Mouse (Mus musculus): ENCODE measurements around the gene Dnah11. TPM values are rescaled to one million over a fixed set of nuclear protein-coding genes. Genes with fewer than 3 reads are reported as not detected.
A peak's percentile ranks its signal among the peaks of the same experiment; 100 is the strongest.

Dnah11 gene
- polyA plus RNA-seq, 1 experiment from 2014 or later: 0.17 TPM

- no peak overlapping the region for H3K4me3 ChIP-seq
- H3K9me3 ChIP-seq: peaks cover 10% of the 10 kb centered on the region; the same call in 1 of the 2 replicates
- H3K27me3 ChIP-seq (replicated peaks; ENCODE audit: low read depth, poor library complexity, severe bottlenecking): no peaks in the 10 kb centered on the region
- H3K36me3 ChIP-seq (replicated peaks): peaks cover 99% of the 10 kb centered on the region
- no peak overlapping the region for H3K27ac ChIP-seq (replicated peaks)
- H3K4me1 ChIP-seq: no peaks in the 10 kb centered on the region
- DNase-seq (ENCODE audit: low spot score): no peak
- WGBS: 90% methylated on average over 5 of the region's 5 CpGs
These were observed 326.6 kb downstream of the Dnah11 start for GRCm38 (mm10) chr12:117872265-117872664.

DNA sequence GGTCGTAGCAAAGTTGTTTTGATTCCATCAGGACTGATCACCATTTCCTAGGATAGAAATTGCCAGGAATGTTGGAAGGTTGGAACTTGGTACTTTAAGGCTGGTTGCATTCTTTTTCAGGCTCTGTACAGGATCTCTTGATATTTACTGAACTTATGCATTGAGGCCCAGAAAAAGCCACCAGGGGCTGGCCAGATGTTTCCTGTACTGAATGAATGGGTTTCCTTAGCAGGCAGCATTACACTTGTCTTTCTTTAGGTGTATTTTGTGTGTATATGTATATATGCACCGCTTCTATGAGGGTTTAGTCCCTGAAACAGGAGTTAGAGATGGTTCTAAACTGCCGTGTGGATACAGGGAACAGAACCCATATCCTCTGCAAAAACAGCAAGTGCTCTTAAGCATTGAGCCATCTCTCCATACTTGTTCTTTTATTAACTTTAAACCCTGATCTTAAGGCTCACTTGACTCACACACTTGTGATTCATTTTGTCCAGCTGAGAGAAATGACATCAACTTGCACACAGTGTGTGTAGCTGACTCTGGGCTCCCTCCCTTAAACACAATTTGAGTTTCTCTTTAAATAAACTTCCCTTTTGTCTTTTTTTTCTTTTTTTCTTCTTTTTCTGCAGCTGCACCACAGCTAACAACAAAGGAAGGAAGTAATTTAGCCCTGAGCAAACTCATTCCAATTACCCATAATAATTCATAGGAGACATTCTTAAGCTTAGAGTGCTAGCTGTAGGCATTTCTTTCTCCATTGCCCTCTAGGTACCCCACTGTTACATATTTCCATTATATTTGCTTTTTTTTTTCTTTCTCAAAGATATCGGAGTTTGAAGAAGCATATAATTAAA is 330.9 kb downstream of the Dnah11 start:
- 90% methylated on average over 4 of the region's 4 CpGs for WGBS
- H3K4me1 ChIP-seq: peaks cover 12% of the 10 kb centered on the region; the same call in 1 of the 2 replicates
- peaks cover 10% of the 10 kb centered on the region; the same call in 1 of the 2 replicates for H3K9me3 ChIP-seq
- H3K4me3 ChIP-seq: no peak overlapping the region
- H3K27me3 ChIP-seq (replicated peaks; ENCODE audit: low read depth, poor library complexity, severe bottlenecking): no peaks in the 10 kb centered on the region
- no peak for DNase-seq (ENCODE audit: low spot score)
- H3K36me3 ChIP-seq (replicated peaks): peaks cover 88% of the 10 kb centered on the region
- no peak overlapping the region for H3K27ac ChIP-seq (replicated peaks)

DNA sequence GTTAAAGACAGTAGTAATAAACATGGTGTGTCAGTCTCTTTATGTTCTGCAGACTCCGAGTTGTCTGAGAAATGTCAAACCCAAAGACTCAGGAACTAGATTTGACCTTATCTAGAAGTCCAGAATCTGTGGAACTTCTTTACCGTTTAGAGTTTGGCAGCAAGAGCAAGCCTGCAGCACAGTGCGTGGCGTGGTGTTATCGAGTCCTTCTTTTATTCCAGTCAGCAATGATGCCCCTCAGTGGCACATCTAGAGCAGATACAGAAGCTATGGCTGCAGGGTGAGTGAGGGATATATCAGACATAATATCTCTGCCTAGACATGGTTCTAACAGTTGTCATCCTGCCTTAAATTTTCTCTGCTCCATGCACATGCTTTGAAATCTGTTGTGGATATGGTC is 336.2 kb downstream of the Dnah11 start:
- Histone ChIP-seq H3K27me3 (replicated peaks; ENCODE audit: low read depth, poor library complexity, severe bottlenecking) (no peaks in the 10 kb centered on the region), H3K4me1 (peaks cover 16% of the 10 kb centered on the region; the same call in 1 of the 2 replicates), H3K9me3 (no peaks in the 10 kb centered on the region), H3K4me3 (no peak overlapping the region), H3K27ac (replicated peaks) (no peak overlapping the region), H3K36me3 (replicated peaks) (peaks cover 39% of the 10 kb centered on the region)
- WGBS: 88% methylated on average over 5 of the region's 5 CpGs
- no peak for DNase-seq (ENCODE audit: low spot score)

GRCm38 (mm10) chr12:117861249-117861648 is 337.6 kb downstream of the Dnah11 start:
- 74% methylated on average over 3 of the region's 3 CpGs for WGBS
- H3K4me3 ChIP-seq: no peak overlapping the region
- no peaks in the 10 kb centered on the region for H3K9me3 ChIP-seq
- H3K4me1 ChIP-seq: peaks cover 16% of the 10 kb centered on the region; the same call in 1 of the 2 replicates
- DNase-seq (ENCODE audit: low spot score): no peak
- no peaks in the 10 kb centered on the region for H3K27me3 ChIP-seq (replicated peaks; ENCODE audit: low read depth, poor library complexity, severe bottlenecking)
- no peak overlapping the region for H3K27ac ChIP-seq (replicated peaks)
- H3K36me3 ChIP-seq (replicated peaks): peaks cover 25% of the 10 kb centered on the region

DNA sequence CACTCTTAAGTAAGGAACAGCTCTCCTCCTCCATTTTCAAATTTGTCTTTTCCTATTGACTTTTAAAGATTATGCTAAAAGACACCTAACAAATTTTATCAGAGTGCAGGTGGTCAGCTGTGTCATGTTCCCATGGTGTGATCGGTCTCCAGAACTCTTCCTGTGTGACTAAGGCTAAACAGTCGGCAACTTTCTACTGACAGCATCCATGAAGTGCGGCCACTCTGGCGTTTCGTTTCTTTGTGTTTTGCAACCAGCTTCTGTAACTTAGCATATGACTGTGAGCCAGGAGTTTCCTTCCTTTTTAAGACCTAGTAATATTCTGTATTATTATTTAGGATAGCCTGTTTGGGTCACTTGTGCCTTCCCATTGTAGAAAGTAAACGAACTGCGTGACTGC is 338.0 kb downstream of the Dnah11 start:
- no peak for DNase-seq (ENCODE audit: low spot score)
- Histone ChIP-seq H3K4me3 (no peak overlapping the region), H3K27ac (replicated peaks) (no peak overlapping the region), H3K27me3 (replicated peaks; ENCODE audit: low read depth, poor library complexity, severe bottlenecking) (no peaks in the 10 kb centered on the region), H3K9me3 (no peaks in the 10 kb centered on the region), H3K36me3 (replicated peaks) (peaks cover 21% of the 10 kb centered on the region), H3K4me1 (peaks cover 16% of the 10 kb centered on the region; the same call in 1 of the 2 replicates)
- WGBS: 79% methylated on average over 7 of the region's 7 CpGs

DNA sequence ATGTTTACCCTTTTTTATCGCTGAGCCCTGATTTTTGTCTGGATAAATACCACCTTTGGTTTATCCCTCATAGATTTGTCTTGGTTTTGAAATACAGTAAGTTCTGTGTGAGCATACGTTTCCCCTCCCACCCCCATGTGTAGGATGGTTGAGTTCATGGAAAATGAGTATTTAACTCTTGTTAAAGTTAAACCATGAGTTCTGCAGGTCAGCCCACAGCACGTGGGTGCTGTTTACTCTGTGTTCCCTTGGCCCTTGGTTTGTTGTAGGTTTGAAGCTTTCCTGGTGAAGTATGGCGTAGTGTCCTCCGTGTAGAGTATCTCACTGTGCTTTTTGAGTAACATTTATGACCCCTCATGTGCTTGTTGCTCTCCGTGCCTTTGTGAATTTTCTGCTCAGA is 341.0 kb downstream of the Dnah11 start:
- H3K27ac ChIP-seq (replicated peaks): no peak overlapping the region
- H3K36me3 ChIP-seq (replicated peaks): peaks cover 4% of the 10 kb centered on the region; the same call in 1 of the 2 replicates
- DNase-seq (ENCODE audit: low spot score): no peak
- peaks cover 3% of the 10 kb centered on the region; the same call in 1 of the 2 replicates for H3K4me1 ChIP-seq
- no peaks in the 10 kb centered on the region for H3K9me3 ChIP-seq
- H3K4me3 ChIP-seq: no peak overlapping the region
- no peaks in the 10 kb centered on the region for H3K27me3 ChIP-seq (replicated peaks; ENCODE audit: low read depth, poor library complexity, severe bottlenecking)
- WGBS: 92% methylated on average over 6 of the region's 6 CpGs

- Histone ChIP-seq H3K27ac (replicated peaks) (no peak overlapping the region), H3K27me3 (replicated peaks; ENCODE audit: low read depth, poor library complexity, severe bottlenecking) (no peaks in the 10 kb centered on the region), H3K9me3 (no peaks in the 10 kb centered on the region), H3K4me1 (no peaks in the 10 kb centered on the region), H3K36me3 (replicated peaks) (peaks cover 4% of the 10 kb centered on the region; the same call in 1 of the 2 replicates), H3K4me3 (no peak overlapping the region)
- no peak for DNase-seq (ENCODE audit: low spot score)
- WGBS: 86% methylated on average over 9 of the region's 9 CpGs
These were observed 341.8 kb downstream of the Dnah11 start for GRCm38 (mm10) chr12:117857023-117857422.

DNA sequence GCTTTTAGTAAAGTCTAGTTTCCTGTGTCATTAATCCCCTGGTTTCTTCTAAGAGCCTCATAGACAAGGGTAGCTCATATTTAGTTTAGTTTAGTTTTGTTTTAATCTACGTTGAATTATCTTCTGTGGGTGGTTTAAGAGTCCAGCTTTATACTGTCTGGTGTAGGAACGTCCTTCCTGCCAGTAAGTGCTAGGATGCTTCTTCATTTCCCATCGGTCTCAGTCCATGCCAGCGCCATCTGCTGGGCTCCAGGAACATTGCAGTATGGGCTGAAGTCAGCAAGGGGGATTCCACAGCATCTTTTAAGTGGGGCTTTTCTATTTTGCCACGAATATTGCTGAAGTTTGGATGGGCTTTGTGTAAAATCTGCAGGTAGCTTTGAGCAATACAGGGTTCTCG is 345.5 kb downstream of the Dnah11 start:
- no peak overlapping the region for H3K27ac ChIP-seq (replicated peaks)
- peaks cover 5% of the 10 kb centered on the region for H3K4me1 ChIP-seq
- no peaks in the 10 kb centered on the region for H3K9me3 ChIP-seq
- DNase-seq (ENCODE audit: low spot score): peak; percentile 63
- no peaks in the 10 kb centered on the region for H3K27me3 ChIP-seq (replicated peaks; ENCODE audit: low read depth, poor library complexity, severe bottlenecking)
- peaks cover 10% of the 10 kb centered on the region; the same call in 1 of the 2 replicates for H3K36me3 ChIP-seq (replicated peaks)
- 31% methylated on average over 6 of the region's 6 CpGs for WGBS
- H3K4me3 ChIP-seq: no peak overlapping the region

DNA sequence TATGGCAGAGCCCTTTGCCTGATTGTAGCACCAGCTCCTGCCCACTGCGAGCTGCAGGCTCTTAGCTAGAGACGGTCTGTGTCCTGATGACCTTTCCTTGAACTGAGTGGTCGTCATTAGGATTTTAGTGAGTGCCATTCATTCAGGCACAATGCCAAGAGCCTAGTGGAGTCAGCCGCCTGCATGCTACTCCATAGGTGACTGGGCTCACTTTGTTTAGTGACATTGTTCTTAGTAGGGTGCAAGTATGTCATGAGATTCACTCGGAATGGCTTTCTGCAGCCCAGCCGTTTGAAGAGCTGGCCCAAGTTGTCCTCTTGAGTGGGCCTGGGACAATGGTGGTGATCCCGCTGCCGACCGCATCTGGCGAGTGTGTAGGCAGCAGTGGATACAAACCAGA is 348.4 kb downstream of the Dnah11 start:
- peaks cover 10% of the 10 kb centered on the region for H3K4me1 ChIP-seq
- WGBS: 60% methylated on average over 10 of the region's 10 CpGs
- DNase-seq (ENCODE audit: low spot score): no peak
- no peaks in the 10 kb centered on the region for H3K9me3 ChIP-seq
- H3K27ac ChIP-seq (replicated peaks): no peak overlapping the region
- H3K4me3 ChIP-seq: no peak overlapping the region
- peaks cover 10% of the 10 kb centered on the region; the same call in 1 of the 2 replicates for H3K36me3 ChIP-seq (replicated peaks)
- H3K27me3 ChIP-seq (replicated peaks; ENCODE audit: low read depth, poor library complexity, severe bottlenecking): no peaks in the 10 kb centered on the region

DNA sequence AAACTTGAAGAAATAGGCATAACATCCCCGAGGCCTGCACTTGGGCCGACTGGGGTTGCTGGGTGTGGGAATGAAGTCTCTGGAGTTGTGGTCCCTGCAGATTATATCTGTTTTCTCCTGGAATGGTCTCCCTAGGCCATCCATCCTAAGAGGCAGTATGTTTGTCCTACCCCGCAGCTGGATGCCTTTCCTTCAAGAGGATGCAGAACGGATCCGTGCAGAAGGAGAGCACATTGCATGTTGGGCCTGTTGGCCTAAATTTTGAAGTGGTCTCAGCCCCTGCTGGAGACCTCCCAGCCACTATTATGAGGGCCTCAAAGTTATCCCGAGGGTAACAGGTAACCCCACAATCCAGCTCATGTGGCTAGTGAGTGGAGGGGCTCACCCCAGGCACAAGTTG is 350.2 kb downstream of the Dnah11 start:
- Histone ChIP-seq H3K4me1 (peaks cover 21% of the 10 kb centered on the region), H3K27ac (replicated peaks) (no peak overlapping the region), H3K4me3 (no peak overlapping the region), H3K36me3 (replicated peaks) (peaks cover 10% of the 10 kb centered on the region; the same call in 1 of the 2 replicates), H3K27me3 (replicated peaks; ENCODE audit: low read depth, poor library complexity, severe bottlenecking) (no peaks in the 10 kb centered on the region), H3K9me3 (no peaks in the 10 kb centered on the region)
- no peak for DNase-seq (ENCODE audit: low spot score)
- WGBS: 92% methylated on average over 6 of the region's 6 CpGs

DNA sequence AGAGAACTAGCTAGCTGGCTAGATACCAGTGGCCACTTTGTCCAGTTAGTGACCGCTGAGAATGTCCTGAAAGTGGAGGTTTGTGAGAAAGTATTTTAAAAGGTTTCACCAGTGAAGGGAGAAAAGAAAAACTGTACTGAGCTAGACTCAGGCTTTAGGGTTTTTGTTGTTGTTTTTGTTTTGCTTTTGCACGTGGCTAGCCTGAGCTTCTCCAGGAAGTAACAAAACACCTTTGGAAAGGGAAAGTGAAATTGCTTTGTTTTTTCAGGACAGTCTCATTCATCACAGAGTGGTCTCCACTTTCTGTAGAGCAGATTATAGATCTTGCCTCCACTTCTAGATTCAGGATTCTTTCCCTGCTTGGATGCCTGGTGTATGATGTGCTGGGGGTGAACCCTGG is 353.9 kb downstream of the Dnah11 start:
- Histone ChIP-seq H3K27me3 (replicated peaks; ENCODE audit: low read depth, poor library complexity, severe bottlenecking) (peaks cover 7% of the 10 kb centered on the region), H3K4me3 (peak overlapping the region; percentile 89), H3K9me3 (no peaks in the 10 kb centered on the region), H3K4me1 (peaks cover 23% of the 10 kb centered on the region), H3K36me3 (replicated peaks) (peaks cover 4% of the 10 kb centered on the region; the same call in 1 of the 2 replicates), H3K27ac (replicated peaks) (peak overlapping the region; percentile 32)
- 23% methylated on average over 2 of the region's 2 CpGs for WGBS
- no peak for DNase-seq (ENCODE audit: low spot score)

DNA sequence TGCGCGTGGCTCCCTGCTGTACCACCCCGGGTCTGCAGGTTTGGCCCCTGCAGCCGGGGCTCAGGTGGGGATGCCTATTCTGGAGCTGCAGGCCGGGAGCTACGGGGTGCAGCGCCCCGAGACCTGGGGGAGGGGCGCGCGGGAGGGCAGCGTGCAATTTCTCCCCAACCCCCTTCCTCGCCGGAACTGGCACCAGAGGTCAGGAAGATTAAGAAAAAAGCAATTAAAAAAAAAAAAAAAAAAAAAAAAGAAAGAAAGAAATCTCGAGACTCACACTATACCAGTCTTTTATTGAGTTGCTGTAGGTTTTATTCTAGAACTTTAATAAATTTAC is 354.8 kb downstream of the Dnah11 start:
- Histone ChIP-seq H3K27ac (replicated peaks) (peak overlapping the region; percentile 97), H3K9me3 (no peaks in the 10 kb centered on the region), H3K4me1 (peaks cover 23% of the 10 kb centered on the region), H3K36me3 (replicated peaks) (peaks cover 4% of the 10 kb centered on the region; the same call in 1 of the 2 replicates), H3K27me3 (replicated peaks; ENCODE audit: low read depth, poor library complexity, severe bottlenecking) (peaks cover 7% of the 10 kb centered on the region), H3K4me3 (peak overlapping the region; percentile 89)
- no peak for DNase-seq (ENCODE audit: low spot score)
- WGBS: 0% methylated on average over 15 of the region's 15 CpGs

Measured in embryonic facial prominence, embryonic 10.5 days (tissue).